Mouse (Mus musculus) CD4-positive, CD25-positive, alpha-beta regulatory T cell, adult 2 months (primary cell): ENCODE results near the gene Ralgapa1.
"Not testable (repeated sequence)": the region's sequence is repeated elsewhere in the genome, so short reads cannot be mapped to it uniquely, and the experiment has no call there.

ENCODE experiments used
- DNase-seq: peaks from one replicate; pipeline ENCODE4 v3.0.0-alpha.2; 2012; ENCODE audit warnings: low read depth, low spot score

Ralgapa1 gene

GRCm38 (mm10) chr12:55801131-55801530 is 19.8 kb downstream of the Ralgapa1 start:
- DNase-seq = peak; percentile 17

GRCm38 (mm10) chr12:55800144-55800543 is 20.8 kb downstream of the Ralgapa1 start:
- DNase-seq = no peak

GRCm38 (mm10) chr12:55798745-55799144 is 22.2 kb downstream of the Ralgapa1 start:
- DNase-seq = no peak

GRCm38 (mm10) chr12:55797103-55797502 is 23.9 kb downstream of the Ralgapa1 start:
- no peak for DNase-seq

GRCm38 (mm10) chr12:55794485-55794884 is 26.5 kb downstream of the Ralgapa1 start:
- not testable (repeated sequence) for DNase-seq

GRCm38 (mm10) chr12:55785252-55785651 is 35.7 kb downstream of the Ralgapa1 start:
- no peak for DNase-seq

GRCm38 (mm10) chr12:55782662-55783061 is 38.3 kb downstream of the Ralgapa1 start:
- no peak for DNase-seq

GRCm38 (mm10) chr12:55778301-55778700 is 42.7 kb downstream of the Ralgapa1 start:
- peak; percentile 63 for DNase-seq

- no peak for DNase-seq
Observed at GRCm38 (mm10) chr12:55777356-55777755, 43.6 kb downstream of the Ralgapa1 start.

GRCm38 (mm10) chr12:55774316-55774715 is 46.7 kb downstream of the Ralgapa1 start:
- DNase-seq = no peak

GRCm38 (mm10) chr12:55720319-55720718 is 100.6 kb downstream of the Ralgapa1 start:
- peak; percentile 52 for DNase-seq

- no peak for DNase-seq
Observed at GRCm38 (mm10) chr12:55705881-55706280, 115.1 kb downstream of the Ralgapa1 start.

GRCm38 (mm10) chr12:55666699-55667098 is 154.3 kb downstream of the Ralgapa1 start:
- DNase-seq = no peak

GRCm38 (mm10) chr12:55663194-55663593 is 157.8 kb downstream of the Ralgapa1 start:
- not testable (repeated sequence) for DNase-seq

GRCm38 (mm10) chr12:55648011-55648525 is 172.9 kb downstream of the Ralgapa1 start:
- DNase-seq = peak; percentile 3

- no peak for DNase-seq
Observed at GRCm38 (mm10) chr12:55626711-55627110, 194.3 kb downstream of the Ralgapa1 start.

GRCm38 (mm10) chr12:55623254-55623653 is 197.7 kb downstream of the Ralgapa1 start:
- DNase-seq = no peak

GRCm38 (mm10) chr12:55622615-55623245 is 198.2 kb downstream of the Ralgapa1 start:
- no peak for DNase-seq

GRCm38 (mm10) chr12:55620321-55620720 is 200.6 kb downstream of the Ralgapa1 start:
- no peak for DNase-seq

GRCm38 (mm10) chr12:55610812-55611211 is 210.2 kb downstream of the Ralgapa1 start:
- DNase-seq = no peak

GRCm38 (mm10) chr12:55607902-55608301 is 213.1 kb downstream of the Ralgapa1 start:
- DNase-seq = no peak

- DNase-seq = no peak
Observed at GRCm38 (mm10) chr12:55604411-55604810, 216.6 kb downstream of the Ralgapa1 start.

- no peak for DNase-seq
Observed at GRCm38 (mm10) chr12:55600503-55600994, 220.4 kb downstream of the Ralgapa1 start.
